Mouse (Mus musculus): ENCODE measurements around the gene Prl4a1. TPM values are rescaled to one million over a fixed set of nuclear protein-coding genes. Genes with fewer than 3 reads are reported as not detected.

Gene Prl4a1
- not detected in 2 replicates for polyA plus RNA-seq (2012; rRNA removed)

DNA sequence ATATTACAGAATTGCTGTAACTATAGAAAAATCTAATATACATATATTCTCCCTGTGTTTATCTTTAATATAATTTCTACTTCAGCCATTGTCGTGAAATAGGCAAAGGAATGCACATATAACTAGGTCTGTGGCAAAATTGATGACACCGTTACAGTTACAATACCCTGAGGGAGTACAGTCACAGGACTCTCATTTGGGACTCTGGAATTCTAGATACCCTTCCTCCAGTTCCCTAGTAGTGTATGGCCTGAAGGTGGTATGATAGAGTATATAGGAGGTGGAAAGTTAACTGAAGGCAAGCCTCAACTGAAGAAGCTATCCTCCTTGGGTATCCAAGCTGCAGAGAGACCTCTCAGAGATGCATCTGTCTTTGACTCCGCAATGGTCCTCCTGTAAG, at the start of gene Prl4a1:
TSS of gene Prl4a1 (plus strand) at position 301 of the 400 bp plus-strand sequence.

Other genes starting within 250 kb of the Prl4a1 start
- gene Prl7c1, start 235.4 kb upstream of the Prl4a1 start, polyA plus RNA-seq (2012; rRNA removed): not detected in 2 replicates
- gene Prl2a1, start 214.6 kb upstream of the Prl4a1 start, polyA plus RNA-seq (2012; rRNA removed): not detected in 2 replicates
- not detected in 2 replicates for gene Prl2c1, start 166.9 kb upstream of the Prl4a1 start, polyA plus RNA-seq (2012; rRNA removed)
- gene Prl5a1, start 126.3 kb downstream of the Prl4a1 start, polyA plus RNA-seq (2012; rRNA removed): not detected in 2 replicates
- gene Gm11361, start 241.3 kb downstream of the Prl4a1 start, polyA plus RNA-seq (2012; rRNA removed): 0.28 and 0.59 TPM in 2 replicates

All from colon, adult 2 months (tissue).